Mouse (Mus musculus): ENCODE measurements around the gene Uqcrc1.

DNA sequence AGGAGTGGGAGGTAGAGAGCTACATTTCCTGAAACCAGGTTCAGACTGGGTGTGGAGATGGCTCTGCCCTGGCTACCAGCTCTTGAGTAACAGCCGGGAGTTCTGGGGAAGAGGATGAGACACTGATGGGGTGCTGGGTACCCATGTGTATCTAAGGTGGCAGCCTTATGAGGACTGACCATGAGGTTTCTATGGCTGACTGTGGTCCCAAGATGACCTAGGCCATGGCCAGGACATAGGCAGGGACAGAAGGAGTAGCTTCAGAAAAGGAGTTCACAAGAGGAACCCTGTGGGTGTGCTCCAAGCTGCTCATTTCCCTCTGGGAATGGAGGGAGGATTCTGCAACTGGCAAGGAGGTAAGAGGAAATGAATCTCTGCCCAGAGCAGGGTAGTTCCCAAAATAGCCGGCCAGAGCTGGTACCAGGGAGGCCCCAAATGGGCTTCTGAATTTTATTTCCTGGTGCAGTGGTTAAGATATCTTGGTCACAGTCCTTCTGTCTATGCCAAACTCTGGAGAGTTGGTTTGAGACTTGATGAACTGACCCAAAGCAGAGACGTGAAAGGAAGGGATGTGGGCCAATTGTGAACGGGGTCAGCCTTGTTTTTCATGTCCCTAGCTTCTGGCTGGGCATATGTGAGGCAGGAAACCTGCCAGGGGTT lies 53.5 kb downstream of the Uqcrc1 start:
- no peak for TF ChIP-seq CTCF (IDR thresholded peaks at IDR 0.05; ENCODE audit: low read depth, low read length)
- TF ChIP-seq POLR2A (IDR thresholded peaks at IDR 0.05; ENCODE audit: borderline replicate concordance, low read depth, low read length), result no peak
